Mouse (Mus musculus): ENCODE measurements around the gene Cidec.

Gene Cidec

GRCm38 (mm10) chr6:113435664-113436205, at the start of gene Cidec:
Gene Cidec (minus strand): TSS chr6:113435760.
- DNase-seq (ENCODE audit: low spot score), result no peak

- peak; percentile 61 for DNase-seq (ENCODE audit: low spot score)
These were observed 48.2 kb upstream of the Cidec start for GRCm38 (mm10) chr6:113483729-113484128.

- DNase-seq (ENCODE audit: low spot score), result peak; percentile 97
These were observed 47.6 kb upstream of the Cidec start, which contains the start of gene Creld1 for GRCm38 (mm10) chr6:113483100-113483615. Gene Creld1 (plus strand): TSS chr6:113483297.

- peak; percentile 31 for DNase-seq (ENCODE audit: low spot score)
These were observed 47.0 kb upstream of the Cidec start for GRCm38 (mm10) chr6:113482477-113483099.

- DNase-seq (ENCODE audit: low spot score), result no peak
These were observed 45.2 kb upstream of the Cidec start for GRCm38 (mm10) chr6:113480555-113481373.

GRCm38 (mm10) chr6:113478906-113479305, 43.3 kb upstream of the Cidec start:
- no peak for DNase-seq (ENCODE audit: low spot score)

- no peak for DNase-seq (ENCODE audit: low spot score)
These were observed 41.8 kb upstream of the Cidec start for GRCm38 (mm10) chr6:113477353-113477752.

- DNase-seq (ENCODE audit: low spot score), result no peak
These were observed 38.2 kb upstream of the Cidec start for GRCm38 (mm10) chr6:113473715-113474114.

GRCm38 (mm10) chr6:113473246-113473645, 37.7 kb upstream of the Cidec start:
- DNase-seq (ENCODE audit: low spot score), result no peak

GRCm38 (mm10) chr6:113472061-113472460, 36.5 kb upstream of the Cidec start:
- DNase-seq (ENCODE audit: low spot score), result no peak

GRCm38 (mm10) chr6:113471297-113471936, 35.9 kb upstream of the Cidec start, which contains the start of gene Il17rc:
Gene Il17rc (plus strand): TSS chr6:113471427.
- peak; percentile 39 for DNase-seq (ENCODE audit: low spot score)

- peak; percentile 84 for DNase-seq (ENCODE audit: low spot score)
These were observed 33.9 kb upstream of the Cidec start for GRCm38 (mm10) chr6:113469432-113469831.

GRCm38 (mm10) chr6:113469021-113469420, 33.5 kb upstream of the Cidec start:
- DNase-seq (ENCODE audit: low spot score), result peak; percentile 89

- DNase-seq (ENCODE audit: low spot score), result no peak
These were observed 33.0 kb upstream of the Cidec start for GRCm38 (mm10) chr6:113468512-113468911.

GRCm38 (mm10) chr6:113465602-113466001, 30.0 kb upstream of the Cidec start:
- DNase-seq (ENCODE audit: low spot score), result no peak

- no peak for DNase-seq (ENCODE audit: low spot score)
These were observed 28.5 kb upstream of the Cidec start for GRCm38 (mm10) chr6:113464040-113464439.

GRCm38 (mm10) chr6:113458635-113459034, 23.1 kb upstream of the Cidec start:
- DNase-seq (ENCODE audit: low spot score), result no peak

GRCm38 (mm10) chr6:113457952-113458534, 22.5 kb upstream of the Cidec start, which contains the start of gene Il17re:
Gene Il17re (plus strand): TSS chr6:113458484.
- no peak for DNase-seq (ENCODE audit: low spot score)

- DNase-seq (ENCODE audit: low spot score), result no peak
These were observed 19.4 kb upstream of the Cidec start for GRCm38 (mm10) chr6:113455007-113455406.

GRCm38 (mm10) chr6:113451839-113452238, 16.3 kb upstream of the Cidec start:
- no peak for DNase-seq (ENCODE audit: low spot score)

GRCm38 (mm10) chr6:113447639-113448038, 12.1 kb upstream of the Cidec start:
- no peak for DNase-seq (ENCODE audit: low spot score)
